ENCODE assay signal across 9 mouse cellular contexts in the genomic region with DNA sequence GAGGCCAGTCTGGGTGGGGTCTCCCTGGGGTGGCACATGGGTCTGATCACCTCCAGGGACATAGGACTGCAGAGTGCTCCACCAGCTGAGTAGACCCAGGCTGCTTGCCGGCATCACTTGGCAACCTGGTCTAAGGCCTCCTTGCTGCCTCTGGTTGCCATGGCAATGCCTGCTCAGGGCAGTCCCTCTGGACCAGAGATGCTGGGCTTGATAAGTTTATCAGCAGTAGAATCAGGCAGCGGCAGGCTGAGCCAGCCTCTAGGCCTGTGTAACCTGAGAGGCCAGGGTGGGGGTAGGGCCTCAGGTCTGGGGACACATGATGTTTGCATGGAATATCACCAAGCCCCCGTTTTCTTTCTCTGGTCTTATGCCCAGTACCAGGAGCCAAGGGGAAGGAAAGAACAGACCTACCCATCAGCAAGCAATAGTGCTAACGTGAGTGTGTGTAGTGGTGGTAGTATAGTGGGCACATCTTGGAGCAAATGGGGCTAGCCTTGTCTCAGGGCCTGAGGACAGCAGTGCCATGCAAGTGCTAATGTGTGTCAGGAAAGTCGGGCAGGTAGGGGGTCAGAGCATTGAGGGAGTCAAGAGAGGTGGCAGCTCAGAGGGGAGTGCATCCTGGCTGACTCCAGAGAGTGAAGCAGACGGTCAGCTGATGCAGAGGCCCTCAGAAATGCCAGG.
A peak's percentile ranks its signal among the peaks of the same experiment; 100 is the strongest.
DNase-seq lines count a peak whose midpoint lies in the region; ATAC-seq lines count a peak whose summit lies in the region.
"Had no signal": no experiment of that assay in that cellular context is flagged by ENCODE, and none has a peak within 500 bp of the region (broad histone marks: within the 10 kb centered on the region; RNA-seq: fewer than 3 reads in every experiment).

No protein-coding gene starts in this region.

- H3K4me1 ChIP-seq in lung, embryonic 15.5 days: peaks cover 42% of the 10 kb centered on the region
- H3K4me1 ChIP-seq in limb, embryonic 11.5 days (ENCODE audit: control insufficient read depth, insufficient read depth, low read length): peaks cover 13% of the 10 kb centered on the region

- no peak overlapping the region for H3K27ac ChIP-seq in lung, embryonic 15.5 days
- no peak overlapping the region for H3K27ac ChIP-seq in limb, embryonic 11.5 days (replicated peaks; ENCODE audit: low read depth, low read length)

- no peak overlapping the region for H3K4me2 ChIP-seq in lung, embryonic 15.5 days
- no peak overlapping the region for H3K4me2 ChIP-seq in limb, embryonic 11.5 days (ENCODE audit: low read depth, severe bottlenecking)

- peaks cover 14% of the 10 kb centered on the region for H3K36me3 ChIP-seq in lung, embryonic 15.5 days
- peaks cover 3% of the 10 kb centered on the region; the same call in 1 of the 2 replicates for H3K36me3 ChIP-seq in limb, embryonic 11.5 days (ENCODE audit: control insufficient read depth, insufficient read depth, low read length)

- no peaks in the 10 kb centered on the region for H3K27me3 ChIP-seq in lung, embryonic 15.5 days
- no peaks in the 10 kb centered on the region for H3K27me3 ChIP-seq in limb, embryonic 11.5 days (ENCODE audit: control insufficient read depth, insufficient read depth, low read length)
- H3K27me3 ChIP-seq: Patski had no signal

- ATAC-seq in lung, embryonic 15.5 days (ENCODE audit: borderline replicate concordance, extremely low read depth, low FRiP score, low TSS enrichment): peak; percentile 35; the same call in 1 of the 2 replicates
- peak; percentile 66 for ATAC-seq in limb, embryonic 11.5 days (ENCODE audit: insufficient number of reproducible peaks, low FRiP score, low TSS enrichment, low read depth)

- no peak overlapping the region for H3K9ac ChIP-seq in lung, embryonic 15.5 days
- no peak overlapping the region for H3K9ac ChIP-seq in limb, embryonic 11.5 days (ENCODE audit: low read length)

- WGBS in lung, embryonic 15.5 days: 21% methylated on average over 6 of the region's 6 CpGs
- 16% methylated on average over 6 of the region's 6 CpGs for WGBS in limb, embryonic 11.5 days

- no peak for DNase-seq in lung, postnatal 10 days
- peak; percentile 60 for DNase-seq in forelimb bud, embryonic 11.5 days (ENCODE audit: low read depth, low spot score)
- peak; percentile 65 for DNase-seq in limb, embryonic 11.5 days (ENCODE audit: low spot score)
- DNase-seq in retina, postnatal 1 day: peak; percentile 51
- DNase-seq in layer of hippocampus, postnatal 14 days (ENCODE audit: low spot score in 2 of 2): no peak
- no peak for DNase-seq in frontal cortex, postnatal 14 days (ENCODE audit: low spot score in 2 of 2)
- DNase-seq in layer of hippocampus, adult 8-10 months (ENCODE audit: low spot score in 2 of 2): no peak

- H3K9me3 ChIP-seq in lung, embryonic 15.5 days: no peaks in the 10 kb centered on the region
- no peaks in the 10 kb centered on the region for H3K9me3 ChIP-seq in limb, embryonic 11.5 days (ENCODE audit: control insufficient read depth, low read length)

- H3K4me3 ChIP-seq in lung, embryonic 15.5 days: no peak overlapping the region
- H3K4me3 ChIP-seq in limb, embryonic 11.5 days (ENCODE audit: low read depth, low read length): no peak overlapping the region

Comparison
In these comparisons a context has a peak if more than half of its experiments do, and no peak if none do; other contexts are left out.
1. DNase-seq: peak in forelimb bud, embryonic 11.5 days (single experiment), limb, embryonic 11.5 days (single experiment) and retina, postnatal 1 day (single experiment); none in lung, postnatal 10 days (single experiment), layer of hippocampus, postnatal 14 days (0 of 2), frontal cortex, postnatal 14 days (0 of 2) and layer of hippocampus, adult 8-10 months (0 of 2).